Mouse (Mus musculus) myocyte (in vitro differentiated cells): Measurements from ENCODE around the gene Zscan5b.
"Not testable (repeated sequence)": the region's sequence is repeated elsewhere in the genome, so short reads cannot be mapped to it uniquely, and the experiment has no call there.

Experiments
- E2F4 ChIP-seq: IDR thresholded peaks from one replicate; pipeline ENCODE4 v1.6.1; 2011; ENCODE audit warnings: mild to moderate bottlenecking, control low read depth, moderate library complexity; ENCODE audit not compliant: insufficient read depth
- MAX ChIP-seq: IDR thresholded peaks from one replicate; pipeline ENCODE4 v1.6.1; 2011; ENCODE audit warnings: low read depth, mild to moderate bottlenecking, control low read depth
- POLR2A ChIP-seq: IDR thresholded peaks from one replicate; pipeline ENCODE4 v1.6.1; 2011; ENCODE audit warnings: low read depth, mild to moderate bottlenecking, control low read depth, moderate library complexity; ENCODE audit not compliant: insufficient read length
- TCF12 ChIP-seq: IDR thresholded peaks from one replicate; pipeline ENCODE4 v1.6.1; 2011; ENCODE audit warnings: mild to moderate bottlenecking, control low read depth; ENCODE audit not compliant: poor library complexity, insufficient read depth, severe bottlenecking
- TCF3 ChIP-seq: IDR thresholded peaks from one replicate; pipeline ENCODE4 v1.6.1; 2011; ENCODE audit warnings: low read depth, control low read depth; ENCODE audit not compliant: insufficient read length
- USF1 ChIP-seq: IDR thresholded peaks from one replicate; pipeline ENCODE4 v1.6.1; 2011; ENCODE audit warnings: low read depth, mild to moderate bottlenecking, control low read depth, moderate library complexity

DNA sequence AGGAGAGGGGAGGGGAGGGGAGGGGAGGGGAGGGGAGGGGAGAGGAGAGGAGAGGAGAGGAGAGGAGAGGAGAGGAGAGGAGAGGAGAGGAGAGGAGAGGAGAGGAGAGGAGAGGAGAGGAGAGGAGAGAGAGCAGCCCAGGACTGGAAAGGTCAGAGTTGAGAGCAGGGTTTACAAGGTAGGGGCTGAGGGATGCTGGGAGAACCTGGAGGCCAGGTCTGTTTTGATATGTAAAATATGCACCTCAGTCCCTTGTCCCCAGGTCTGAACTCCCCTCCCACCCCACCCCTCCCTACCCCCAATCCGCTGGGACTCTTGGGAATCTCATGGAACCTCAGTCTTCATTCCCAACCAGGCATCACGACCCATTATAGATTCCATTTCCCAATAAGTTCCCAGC, 37.9 kb downstream of the Zscan5b start:
- not testable (repeated sequence) for TF ChIP-seq POLR2A, E2F4, MAX, USF1, TCF3, TCF12
